Mouse (Mus musculus) heart, adult 2 months (tissue): ENCODE measurements around the gene Rora.

Experiments
- CTCF ChIP-seq: fragments of 200-600 bp; IDR thresholded peaks from 2 replicates; pipeline ENCODE4 v1.8.1; 2022; ENCODE audit warnings: antibody characterized with exemption, mild to moderate bottlenecking, moderate library complexity
- POLR2A ChIP-seq: fragments of 200-500 bp; IDR thresholded peaks from 2 replicates; pipeline ENCODE4 v1.6.1; 2011; ENCODE audit warnings: mild to moderate bottlenecking, low read depth, low read length, control low read depth; ENCODE audit not compliant: insufficient read depth

DNA sequence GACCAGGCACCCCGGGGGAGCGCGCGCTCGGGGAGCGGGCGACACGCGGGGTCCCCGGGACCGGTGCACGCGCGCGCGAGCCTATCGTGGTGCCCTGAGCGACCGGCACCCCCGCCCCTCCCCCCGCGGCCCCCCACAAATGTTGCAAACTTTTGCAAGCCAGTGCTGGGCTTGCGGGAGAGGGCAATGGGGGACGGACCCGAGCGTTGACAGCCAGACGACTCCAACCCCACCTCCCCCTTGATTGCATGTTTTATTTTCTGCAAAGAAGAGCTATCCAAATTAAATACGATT, 400 bp downstream of the Rora start:
- TF ChIP-seq CTCF, result no peak
- no peak for TF ChIP-seq POLR2A
